Comparison of ENCODE assay signal across 23 mouse cellular contexts in the genomic region with DNA sequence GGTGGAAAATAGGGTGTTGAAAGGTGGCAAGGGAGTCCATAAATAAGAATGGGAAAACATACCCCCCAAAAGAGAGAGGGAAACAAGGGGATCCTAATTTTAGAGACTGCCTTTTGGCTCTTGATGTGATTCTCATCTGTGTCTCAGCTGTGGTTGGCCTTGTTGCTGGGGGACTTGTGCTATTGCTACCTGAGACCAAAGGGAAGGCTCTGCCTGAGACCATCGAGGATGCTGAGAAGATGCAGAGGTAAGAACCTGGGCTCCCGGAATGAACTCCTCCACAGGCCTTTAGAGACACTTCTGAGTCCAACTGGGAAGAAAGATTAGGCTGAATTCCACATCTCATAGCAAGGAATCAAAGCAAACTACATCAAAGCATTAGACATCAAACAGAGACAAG. TPM values are rescaled to one million over a fixed set of nuclear protein-coding genes. Genes with fewer than 3 reads are reported as not detected.
DNase-seq lines count a peak whose midpoint lies in the region.
"Had no signal": no experiment of that assay in that cellular context is flagged by ENCODE, and none has a peak within 500 bp of the region (broad histone marks: within the 10 kb centered on the region; RNA-seq: fewer than 3 reads in every experiment).

No protein-coding gene starts in this region.

- intact Hi-C loops in heart, postnatal 36 days (cut with DNase I) = no loop called here

- H3K27ac ChIP-seq in brown adipose tissue, adult 24 weeks (replicated peaks; ENCODE audit: low read depth, low read length) = 0 out of 2 replicates have a peak overlapping the region, but pooled peaks have one; percentile 8

- no peak overlapping the region for H3K4me3 ChIP-seq in brown adipose tissue, adult 24 weeks (ENCODE audit: insufficient read depth, low read depth, low read length)

- DNase-seq in heart, adult 11 months = peak; percentile 77
- DNase-seq in heart, postnatal 36 days = no peak
- DNase-seq in lung, postnatal 36 days = no peak
- DNase-seq: adrenal gland, adult 2 months; adrenal gland, adult 8-10 months; adrenal gland, postnatal 10 days; adrenal gland, postnatal 14 days; adrenal gland, postnatal 25 days; adrenal gland, postnatal 36 days; B cell, adult 2 months; cerebellum, adult 11 months; cerebellum, adult 11-12 months; cerebellum, adult 18-20 months; cerebellum, adult 2 months had no signal

- H3K4me1 ChIP-seq in brown adipose tissue, adult 24 weeks (ENCODE audit: control insufficient read depth, insufficient read depth, insufficient read length, low read length) = no peaks in the 10 kb centered on the region

RNA-seq across cellular contexts. Expression of gene Slc22a2, which starts 35.7 kb away (rescaled TPM):
- not detected for total RNA-seq in heart, postnatal 36 days (2021)
- polyA plus RNA-seq in brown adipose tissue, adult 24 weeks (2012; ENCODE audit: insufficient read depth, insufficient read length, missing spikeins) = 1.9 and 3.6 TPM in 2 replicates
- total RNA-seq: adrenal gland, adult 2 months; CH12.LX; ES-E14; G1E; MEL had no signal
- polyA plus RNA-seq: C2C12, G1E, Patski had no signal

RNA-seq across cellular contexts. Expression of gene Slc22a1, which starts 56.0 kb away (rescaled TPM):
- 10 to 100 TPM in 1 of 2 experiments, 1 to 10 TPM in 1; 7.1 to 10.6 TPM for total RNA-seq in heart, postnatal 36 days (2021)
- not detected in 2 replicates for polyA plus RNA-seq in brown adipose tissue, adult 24 weeks (2012; ENCODE audit: insufficient read depth, insufficient read length, missing spikeins)
- total RNA-seq: adrenal gland, postnatal 25 days; G1E; MEL had no signal
- polyA plus RNA-seq: brain, embryonic 14.5 days; C2C12; CD4-positive, CD25-positive, alpha-beta regulatory T cell, adult 4 months; Patski had no signal
